Mouse (Mus musculus): Measurements from ENCODE around the gene Olfr286. TPM values are rescaled to one million over a fixed set of nuclear protein-coding genes. Genes with fewer than 3 reads are reported as not detected.

Gene Olfr286
- polyA plus RNA-seq (2011; ENCODE audit: insufficient read length, low read depth, missing spikeins), result not detected in 2 replicates

GRCm38 (mm10) chr15:98234350-98234749 is at the start of gene Olfr286:
Olfr286 (minus strand) TSS chr15:98234450.
- Histone ChIP-seq H3K4me3 (ENCODE audit: insufficient read depth, low read length) (no peak within 1 kb of the TSS), H3K4me1 (ENCODE audit: control insufficient read depth, insufficient read depth, low read length) (no peaks in the 10 kb centered on the region), H3K27ac (ENCODE audit: insufficient read depth, low read length) (no peak within 1 kb of the TSS)
- TF ChIP-seq CTCF (IDR thresholded peaks at IDR 0.05; ENCODE audit: borderline replicate concordance, insufficient read depth, low read length), result no peak
- no peak for TF ChIP-seq POLR2A (IDR thresholded peaks at IDR 0.05; ENCODE audit: low read depth, low read length)

- H3K27ac ChIP-seq (ENCODE audit: insufficient read depth, low read length), result no peak overlapping the region
- no peaks in the 10 kb centered on the region for H3K4me1 ChIP-seq (ENCODE audit: control insufficient read depth, insufficient read depth, low read length)
- no peak overlapping the region for H3K4me3 ChIP-seq (ENCODE audit: insufficient read depth, low read length)
- no peak for TF ChIP-seq CTCF (IDR thresholded peaks at IDR 0.05; ENCODE audit: borderline replicate concordance, insufficient read depth, low read length)
- no peak for TF ChIP-seq POLR2A (IDR thresholded peaks at IDR 0.05; ENCODE audit: low read depth, low read length)
These were observed 23.5 kb upstream of the Olfr286 start for GRCm38 (mm10) chr15:98257776-98258175.

GRCm38 (mm10) chr15:98257193-98257592 is 22.9 kb upstream of the Olfr286 start, which contains the start of gene H1fnt:
H1fnt (minus strand) TSS chr15:98257293.
- Histone ChIP-seq H3K4me3 (ENCODE audit: insufficient read depth, low read length) (no peak within 1 kb of the TSS), H3K4me1 (ENCODE audit: control insufficient read depth, insufficient read depth, low read length) (no peaks in the 10 kb centered on the region), H3K27ac (ENCODE audit: insufficient read depth, low read length) (no peak within 1 kb of the TSS)
- TF ChIP-seq POLR2A (IDR thresholded peaks at IDR 0.05; ENCODE audit: low read depth, low read length) (no peak), CTCF (IDR thresholded peaks at IDR 0.05; ENCODE audit: borderline replicate concordance, insufficient read depth, low read length) (no peak)

GRCm38 (mm10) chr15:98256271-98256670 is 22.0 kb upstream of the Olfr286 start:
- H3K27ac ChIP-seq (ENCODE audit: insufficient read depth, low read length), result no peak overlapping the region
- TF ChIP-seq POLR2A (IDR thresholded peaks at IDR 0.05; ENCODE audit: low read depth, low read length) (no peak), CTCF (IDR thresholded peaks at IDR 0.05; ENCODE audit: borderline replicate concordance, insufficient read depth, low read length) (no peak)
- H3K4me3 ChIP-seq (ENCODE audit: insufficient read depth, low read length), result no peak overlapping the region
- no peaks in the 10 kb centered on the region for H3K4me1 ChIP-seq (ENCODE audit: control insufficient read depth, insufficient read depth, low read length)

- no peaks in the 10 kb centered on the region for H3K4me1 ChIP-seq (ENCODE audit: control insufficient read depth, insufficient read depth, low read length)
- no peak for TF ChIP-seq POLR2A (IDR thresholded peaks at IDR 0.05; ENCODE audit: low read depth, low read length)
- TF ChIP-seq CTCF (IDR thresholded peaks at IDR 0.05; ENCODE audit: borderline replicate concordance, insufficient read depth, low read length), result no peak
- H3K27ac ChIP-seq (ENCODE audit: insufficient read depth, low read length), result no peak overlapping the region
- H3K4me3 ChIP-seq (ENCODE audit: insufficient read depth, low read length), result no peak overlapping the region
These were observed 1.2 kb upstream of the Olfr286 start for GRCm38 (mm10) chr15:98235442-98235841.

- H3K27ac ChIP-seq (ENCODE audit: insufficient read depth, low read length), result no peak overlapping the region
- TF ChIP-seq POLR2A (IDR thresholded peaks at IDR 0.05; ENCODE audit: low read depth, low read length) (no peak), CTCF (IDR thresholded peaks at IDR 0.05; ENCODE audit: borderline replicate concordance, insufficient read depth, low read length) (no peak)
- no peaks in the 10 kb centered on the region for H3K4me1 ChIP-seq (ENCODE audit: control insufficient read depth, insufficient read depth, low read length)
These were observed 8.2 kb downstream of the Olfr286 start for GRCm38 (mm10) chr15:98226096-98226495.

GRCm38 (mm10) chr15:98225610-98226009 is 8.6 kb downstream of the Olfr286 start:
- TF ChIP-seq POLR2A (IDR thresholded peaks at IDR 0.05; ENCODE audit: low read depth, low read length), result no peak
- no peak for TF ChIP-seq CTCF (IDR thresholded peaks at IDR 0.05; ENCODE audit: borderline replicate concordance, insufficient read depth, low read length)

More at GRCm38 (mm10) chr15:98226096-98226495, 8.2 kb downstream of the Olfr286 start:
- H3K4me3 ChIP-seq (ENCODE audit: insufficient read depth, low read length), result no peak overlapping the region

GRCm38 (mm10) chr15:98222377-98222776 is 11.9 kb downstream of the Olfr286 start:
- no peak for TF ChIP-seq POLR2A (IDR thresholded peaks at IDR 0.05; ENCODE audit: low read depth, low read length)
- no peak for TF ChIP-seq CTCF (IDR thresholded peaks at IDR 0.05; ENCODE audit: borderline replicate concordance, insufficient read depth, low read length)
- Histone ChIP-seq H3K4me3 (ENCODE audit: insufficient read depth, low read length) (no peak overlapping the region), H3K27ac (ENCODE audit: insufficient read depth, low read length) (no peak overlapping the region), H3K4me1 (ENCODE audit: control insufficient read depth, insufficient read depth, low read length) (no peaks in the 10 kb centered on the region)

More at GRCm38 (mm10) chr15:98225610-98226009, 8.6 kb downstream of the Olfr286 start:
- Histone ChIP-seq H3K4me3 (ENCODE audit: insufficient read depth, low read length) (no peak overlapping the region), H3K4me1 (ENCODE audit: control insufficient read depth, insufficient read depth, low read length) (no peaks in the 10 kb centered on the region), H3K27ac (ENCODE audit: insufficient read depth, low read length) (no peak overlapping the region)

GRCm38 (mm10) chr15:98220877-98221276 is 13.4 kb downstream of the Olfr286 start, which contains the start of the genes Gm44579 and Olfr287:
Gm44579 (minus strand) TSS chr15:98220977.
Olfr287 (minus strand) TSS chr15:98221056.
- TF ChIP-seq CTCF (IDR thresholded peaks at IDR 0.05; ENCODE audit: borderline replicate concordance, insufficient read depth, low read length), result no peak
- TF ChIP-seq POLR2A (IDR thresholded peaks at IDR 0.05; ENCODE audit: low read depth, low read length), result no peak
- H3K4me3 ChIP-seq (ENCODE audit: insufficient read depth, low read length), result no peak within 1 kb of the TSS
- no peak within 1 kb of the TSS for H3K27ac ChIP-seq (ENCODE audit: insufficient read depth, low read length)
- H3K4me1 ChIP-seq (ENCODE audit: control insufficient read depth, insufficient read depth, low read length), result no peaks in the 10 kb centered on the region

GRCm38 (mm10) chr15:98214130-98214529 is 20.1 kb downstream of the Olfr286 start:
- Histone ChIP-seq H3K4me3 (ENCODE audit: insufficient read depth, low read length) (no peak overlapping the region), H3K4me1 (ENCODE audit: control insufficient read depth, insufficient read depth, low read length) (no peaks in the 10 kb centered on the region), H3K27ac (ENCODE audit: insufficient read depth, low read length) (no peak overlapping the region)
- TF ChIP-seq POLR2A (IDR thresholded peaks at IDR 0.05; ENCODE audit: low read depth, low read length) (no peak), CTCF (IDR thresholded peaks at IDR 0.05; ENCODE audit: borderline replicate concordance, insufficient read depth, low read length) (no peak)
